Mouse (Mus musculus) thymus, adult 2 months (tissue): ENCODE measurements around the gene Gpr179.

ENCODE experiments used
- CTCF ChIP-seq: fragments of 200-500 bp; IDR thresholded peaks from 2 replicates; pipeline ENCODE4 v1.5.1; 2012; ENCODE audit warnings: mild to moderate bottlenecking, control low read depth, low read length, moderate library complexity, borderline replicate concordance; ENCODE audit not compliant: control insufficient read depth, poor library complexity, insufficient read depth; ENCODE audit errors: extremely low read depth
- POLR2A ChIP-seq: fragments of 200-500 bp; IDR thresholded peaks from 2 replicates; pipeline ENCODE4 v1.6.1; 2012; ENCODE audit warnings: mild to moderate bottlenecking, low read length, control low read depth, moderate library complexity; ENCODE audit not compliant: control insufficient read depth, poor library complexity, insufficient read depth; ENCODE audit errors: extremely low read depth

DNA sequence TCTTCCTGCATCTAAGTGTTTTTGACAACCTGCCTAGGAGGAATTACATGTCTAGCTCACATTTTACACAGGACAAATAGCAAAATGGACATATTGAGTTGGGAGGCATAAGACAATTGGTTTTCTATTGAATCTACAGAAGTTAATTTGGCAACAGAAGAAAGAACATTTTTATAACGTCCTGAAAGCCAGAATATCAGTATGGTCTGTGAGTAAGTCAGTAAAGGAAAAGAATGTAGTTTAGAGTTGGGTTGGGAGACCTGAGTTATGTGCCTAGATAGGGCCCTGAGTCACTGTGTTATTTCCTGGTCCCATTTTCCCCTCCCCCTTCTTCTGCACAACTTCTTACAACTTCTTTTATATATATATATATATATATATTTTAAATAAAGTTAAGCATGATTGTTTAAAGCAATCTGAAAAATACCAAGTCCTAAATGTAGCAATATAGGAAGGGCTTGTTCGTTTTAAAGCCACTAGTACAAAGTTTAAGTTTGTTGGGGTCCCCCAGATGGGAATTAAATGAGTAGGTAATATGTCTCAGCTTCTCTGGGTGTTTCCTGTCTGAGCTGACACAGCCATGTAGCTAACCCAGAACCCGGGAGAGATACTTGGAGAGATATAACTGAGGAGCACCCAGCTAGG lies 42.9 kb downstream of the Gpr179 start:
- no peak for TF ChIP-seq POLR2A
- TF ChIP-seq CTCF = no peak
